Mouse (Mus musculus) lung, embryonic 15.5 days (tissue): ENCODE results near the gene Nphs2. TPM values are rescaled to one million over a fixed set of nuclear protein-coding genes. Genes with fewer than 3 reads are reported as not detected.
"Not testable (repeated sequence)": the region's sequence is repeated elsewhere in the genome, so short reads cannot be mapped to it uniquely, and the experiment has no call there.

Source experiments
- ATAC-seq: fragments of 200-750 bp; cut with Nextera tagmentation; 2 replicates; pipeline ENCODE4 v1.8.0; 2017; ENCODE audit warnings: moderate number of reproducible peaks, borderline replicate concordance; ENCODE audit not compliant: low FRiP score, low TSS enrichment; ENCODE audit errors: extremely low read depth
- H3K27ac ChIP-seq: fragments of 300-500 bp; sonication (generic); 2 replicates; pipeline ENCODE4 v1.5.1; 2015; ENCODE audit warnings: moderate library complexity, mild to moderate bottlenecking, inconsistent platforms
- H3K27me3 ChIP-seq: fragments of 300-500 bp; sonication (generic); 2 replicates; pipeline ENCODE4 v1.6.1; 2015; ENCODE audit warnings: inconsistent platforms
- H3K36me3 ChIP-seq: fragments of 300-500 bp; sonication (generic); 2 replicates; pipeline ENCODE4 v1.6.1; 2015; ENCODE audit warnings: inconsistent platforms
- H3K4me1 ChIP-seq: fragments of 300-500 bp; sonication (generic); 2 replicates; pipeline ENCODE4 v1.6.1; 2015; ENCODE audit warnings: inconsistent platforms
- H3K4me2 ChIP-seq: fragments of 300-500 bp; sonication (generic); 2 replicates; pipeline ENCODE4 v1.6.1; 2015; ENCODE audit warnings: inconsistent platforms, mild to moderate bottlenecking, moderate library complexity
- H3K4me3 ChIP-seq: fragments of 300-500 bp; sonication (generic); 2 replicates; pipeline ENCODE4 v1.5.1; 2015; ENCODE audit warnings: mild to moderate bottlenecking, inconsistent platforms
- H3K9ac ChIP-seq: fragments of 300-500 bp; sonication (generic); 2 replicates; pipeline ENCODE4 v1.6.1; 2015; ENCODE audit warnings: inconsistent platforms
- H3K9me3 ChIP-seq: fragments of 300-500 bp; sonication (generic); 2 replicates; pipeline ENCODE4 v1.6.1; 2016; ENCODE audit warnings: inconsistent platforms
- WGBS: fragments of 180-500 bp; shearing (Covaris S2); methylation state at CpG from one replicate; pipeline ENCODE4 v1.1.7; 2015; 5-methylcytosine and 5-hydroxymethylcytosine counted together
- polyA plus RNA-seq: library from polyadenylated mRNA; unstranded; fragments of >200 nt; fragmentation: Nextera tagmentation; extraction: Ambion mirVana; gene quantifications from 2 replicates; pipeline ENCODE4 v1.2.1, GENCODE M21; 2015

Gene Nphs2
- 0.16 TPM in 1 of 2 replicates, not detected in the other for polyA plus RNA-seq

- no peaks in the 10 kb centered on the region for H3K9me3 ChIP-seq
- H3K4me3 ChIP-seq: peak within 1 kb of the TSS; percentile 16; the same call in 1 of the 2 replicates
- H3K4me1 ChIP-seq: no peaks in the 10 kb centered on the region
- no peaks in the 10 kb centered on the region for H3K36me3 ChIP-seq
- no peak for ATAC-seq
- H3K27me3 ChIP-seq: peaks cover 52% of the 10 kb centered on the region
- H3K27ac ChIP-seq: no peak within 1 kb of the TSS
- peak within 1 kb of the TSS; percentile 49 for H3K4me2 ChIP-seq
- no peak within 1 kb of the TSS for H3K9ac ChIP-seq
- 4% methylated on average over 29 of the region's 29 CpGs for WGBS
Measured at GRCm38 (mm10) chr1:156310630-156311029, at the start of gene Nphs2. Gene Nphs2, plus strand, starts transcription at chr1:156310727.

- Histone ChIP-seq H3K27ac (no peak overlapping the region), H3K4me2 (no peak overlapping the region), H3K4me3 (no peak overlapping the region), H3K4me1 (no peaks in the 10 kb centered on the region), H3K36me3 (no peaks in the 10 kb centered on the region), H3K9me3 (no peaks in the 10 kb centered on the region), H3K9ac (no peak overlapping the region), H3K27me3 (no peaks in the 10 kb centered on the region)
- no peak for ATAC-seq
- WGBS: 44% methylated on average over 2 of the region's 2 CpGs
Measured at GRCm38 (mm10) chr1:156263352-156263751, 47.2 kb upstream of the Nphs2 start.

DNA sequence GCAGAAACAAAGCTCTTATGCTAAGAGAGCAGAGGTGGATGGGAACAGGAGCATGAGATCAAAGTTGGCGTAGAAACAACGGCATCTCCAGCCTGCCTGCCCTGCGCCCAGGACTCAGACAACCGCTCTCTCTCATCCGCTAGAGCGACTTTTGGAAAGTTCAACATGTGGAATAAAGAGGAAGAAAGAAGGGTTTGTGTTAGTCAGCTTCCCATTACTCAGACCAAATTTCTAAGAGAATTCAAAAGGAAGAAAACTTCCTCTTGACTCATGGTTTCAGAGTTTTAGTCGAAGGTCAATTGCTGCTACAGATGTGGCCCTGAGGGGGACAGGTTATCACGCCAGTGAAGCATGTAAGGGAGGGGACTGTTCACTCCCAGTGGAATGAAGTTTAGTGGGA, 46.6 kb upstream of the Nphs2 start:
- ATAC-seq: no peak
- Histone ChIP-seq H3K4me2 (no peak overlapping the region), H3K4me1 (no peaks in the 10 kb centered on the region), H3K27me3 (no peaks in the 10 kb centered on the region), H3K27ac (no peak overlapping the region), H3K9me3 (no peaks in the 10 kb centered on the region), H3K9ac (no peak overlapping the region), H3K36me3 (no peaks in the 10 kb centered on the region), H3K4me3 (no peak overlapping the region)
- 86% methylated on average over 8 of the region's 8 CpGs for WGBS

DNA sequence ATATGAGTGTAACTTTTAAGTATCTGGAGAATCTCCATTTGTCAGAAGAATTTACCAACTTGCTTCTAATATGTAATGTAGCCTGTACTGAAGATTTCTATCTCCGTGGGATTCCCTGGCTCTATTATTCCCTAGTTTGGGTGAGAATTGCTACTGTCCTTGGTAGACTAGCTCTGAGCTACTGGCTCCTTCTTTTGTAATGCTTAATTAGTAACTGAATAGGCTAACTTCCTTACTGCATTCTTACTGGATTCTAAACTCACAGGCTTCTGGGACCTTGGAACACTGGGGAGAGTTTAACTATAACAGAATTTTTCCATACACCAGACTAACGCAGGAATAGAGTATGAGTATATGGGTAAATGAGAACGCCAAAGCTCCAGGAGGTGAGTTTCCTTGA, 42.0 kb upstream of the Nphs2 start:
- not testable (repeated sequence) for H3K27ac ChIP-seq, H3K4me2 ChIP-seq, H3K9ac ChIP-seq, H3K4me1 ChIP-seq, H3K36me3 ChIP-seq, H3K9me3 ChIP-seq, H3K27me3 ChIP-seq, H3K4me3 ChIP-seq, ATAC-seq
- WGBS: 40% methylated on average over 3 of the region's 3 CpGs

- H3K4me1 ChIP-seq: no peaks in the 10 kb centered on the region
- H3K9me3 ChIP-seq: no peaks in the 10 kb centered on the region
- ATAC-seq: no peak
- WGBS: 72% methylated on average over 9 of the region's 9 CpGs
- no peaks in the 10 kb centered on the region for H3K27me3 ChIP-seq
- no peaks in the 10 kb centered on the region for H3K36me3 ChIP-seq
- no peak overlapping the region for H3K4me3 ChIP-seq
- H3K27ac ChIP-seq: no peak overlapping the region
- H3K9ac ChIP-seq: no peak overlapping the region
- no peak overlapping the region for H3K4me2 ChIP-seq
Measured at GRCm38 (mm10) chr1:156270471-156270870, 40.1 kb upstream of the Nphs2 start.

DNA sequence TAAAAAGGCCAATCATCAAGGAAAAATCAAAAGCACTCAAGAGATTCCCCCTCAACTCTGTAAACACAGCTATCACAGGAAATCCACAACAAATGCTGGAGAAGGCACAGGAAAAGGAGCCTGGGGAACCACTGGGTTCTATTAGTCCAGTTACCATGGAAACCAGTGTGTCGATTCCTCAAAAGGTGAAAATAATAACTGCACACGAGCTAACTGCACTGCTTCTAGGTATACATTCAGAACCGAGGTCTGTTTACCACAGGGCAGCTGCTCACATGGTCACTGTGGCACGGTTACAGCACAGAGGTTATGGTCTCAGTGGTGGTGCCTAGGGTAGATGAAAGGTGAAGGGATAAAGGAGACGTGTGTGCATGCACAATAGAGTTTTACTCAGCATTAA, 38.9 kb upstream of the Nphs2 start:
- no peaks in the 10 kb centered on the region for H3K9me3 ChIP-seq
- no peaks in the 10 kb centered on the region for H3K36me3 ChIP-seq
- H3K4me3 ChIP-seq: no peak overlapping the region
- ATAC-seq: no peak
- H3K4me1 ChIP-seq: no peaks in the 10 kb centered on the region
- WGBS: 40% methylated on average over 5 of the region's 5 CpGs
- no peak overlapping the region for H3K27ac ChIP-seq
- no peaks in the 10 kb centered on the region for H3K27me3 ChIP-seq
- H3K4me2 ChIP-seq: no peak overlapping the region
- H3K9ac ChIP-seq: no peak overlapping the region

GRCm38 (mm10) chr1:156273647-156274046, 36.9 kb upstream of the Nphs2 start:
- no peaks in the 10 kb centered on the region for H3K4me1 ChIP-seq
- H3K36me3 ChIP-seq: no peaks in the 10 kb centered on the region
- no peak overlapping the region for H3K4me2 ChIP-seq
- no peak overlapping the region for H3K9ac ChIP-seq
- H3K4me3 ChIP-seq: no peak overlapping the region
- H3K9me3 ChIP-seq: no peaks in the 10 kb centered on the region
- 59% methylated on average over 7 of the region's 7 CpGs for WGBS
- H3K27ac ChIP-seq: no peak overlapping the region
- no peak for ATAC-seq
- no peaks in the 10 kb centered on the region for H3K27me3 ChIP-seq

GRCm38 (mm10) chr1:156280131-156280530, 30.4 kb upstream of the Nphs2 start:
- Histone ChIP-seq H3K36me3 (no peaks in the 10 kb centered on the region), H3K27ac (no peak overlapping the region), H3K4me2 (no peak overlapping the region), H3K9me3 (no peaks in the 10 kb centered on the region), H3K27me3 (no peaks in the 10 kb centered on the region), H3K4me1 (no peaks in the 10 kb centered on the region), H3K4me3 (no peak overlapping the region), H3K9ac (no peak overlapping the region)
- 77% methylated on average over 7 of the region's 7 CpGs for WGBS
- ATAC-seq: no peak

DNA sequence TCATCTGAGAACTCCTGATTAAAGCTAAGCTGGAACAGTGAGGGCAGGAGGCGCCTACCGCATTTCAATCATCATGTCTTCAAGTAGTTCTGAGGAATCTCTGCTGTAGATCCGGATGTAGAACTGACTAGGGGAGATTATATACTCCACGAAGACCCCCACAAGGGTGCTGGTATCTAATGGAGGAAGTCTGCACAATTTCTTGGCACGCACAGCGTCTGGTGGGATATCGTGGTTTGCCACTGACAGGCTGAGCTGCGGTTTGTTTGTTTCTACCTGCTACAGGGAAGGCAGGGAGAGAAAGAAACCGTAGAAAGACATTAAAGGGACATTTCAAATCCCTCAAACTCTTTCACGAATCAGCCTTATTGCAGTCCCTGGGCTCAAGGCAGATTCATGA, 26.3 kb upstream of the Nphs2 start:
- H3K27ac ChIP-seq: no peak overlapping the region
- no peaks in the 10 kb centered on the region for H3K9me3 ChIP-seq
- ATAC-seq: no peak
- H3K9ac ChIP-seq: no peak overlapping the region
- H3K4me2 ChIP-seq: no peak overlapping the region
- H3K4me3 ChIP-seq: no peak overlapping the region
- 55% methylated on average over 10 of the region's 10 CpGs for WGBS
- no peaks in the 10 kb centered on the region for H3K27me3 ChIP-seq
- H3K36me3 ChIP-seq: no peaks in the 10 kb centered on the region
- no peaks in the 10 kb centered on the region for H3K4me1 ChIP-seq

- 31% methylated on average over 9 of the region's 9 CpGs for WGBS
- Histone ChIP-seq H3K36me3 (no peaks in the 10 kb centered on the region), H3K9me3 (no peaks in the 10 kb centered on the region), H3K9ac (no peak overlapping the region), H3K4me1 (no peaks in the 10 kb centered on the region), H3K27ac (no peak overlapping the region), H3K4me3 (no peak overlapping the region), H3K4me2 (no peak overlapping the region), H3K27me3 (no peaks in the 10 kb centered on the region)
- no peak for ATAC-seq
Measured at GRCm38 (mm10) chr1:156284851-156285540, 25.5 kb upstream of the Nphs2 start.

- no peaks in the 10 kb centered on the region for H3K27me3 ChIP-seq
- H3K4me1 ChIP-seq: no peaks in the 10 kb centered on the region
- no peak overlapping the region for H3K4me3 ChIP-seq
- H3K9ac ChIP-seq: no peak overlapping the region
- H3K4me2 ChIP-seq: no peak overlapping the region
- ATAC-seq: no peak
- no peak overlapping the region for H3K27ac ChIP-seq
- no peaks in the 10 kb centered on the region for H3K36me3 ChIP-seq
- no peaks in the 10 kb centered on the region for H3K9me3 ChIP-seq
- WGBS: 74% methylated on average over 5 of the region's 5 CpGs
Measured at GRCm38 (mm10) chr1:156285541-156285896, 25.0 kb upstream of the Nphs2 start.

DNA sequence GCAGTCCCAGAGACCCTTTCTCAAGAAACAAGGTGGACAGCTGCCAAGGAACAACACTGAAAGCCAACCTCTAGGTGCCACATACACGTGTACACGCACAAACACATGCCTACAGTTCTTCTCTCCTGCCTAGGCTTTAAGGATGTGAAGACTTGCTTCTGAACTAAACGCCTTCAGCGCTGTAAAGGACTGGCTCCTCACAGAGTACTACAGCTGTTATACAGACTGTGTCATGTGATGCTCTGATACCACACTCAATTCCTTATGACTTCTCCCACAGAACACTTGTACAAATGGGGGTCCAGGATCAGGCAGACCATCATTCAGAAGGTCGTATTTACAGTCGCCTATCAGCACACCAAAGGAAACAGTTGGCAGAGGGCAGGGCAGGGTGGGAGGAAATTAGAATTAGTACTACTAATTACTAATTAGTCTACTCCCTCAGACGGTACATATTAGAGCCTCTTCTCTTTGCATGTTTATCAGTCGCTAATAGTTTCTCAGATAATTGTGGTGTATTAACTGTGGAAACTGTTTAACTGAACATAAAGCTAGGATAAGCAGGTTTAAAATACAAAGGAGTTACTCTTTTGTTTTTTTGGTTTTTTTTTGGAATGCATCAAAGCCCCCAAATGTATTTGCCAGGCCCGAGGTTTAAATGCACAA, 21.8 kb upstream of the Nphs2 start:
- no peaks in the 10 kb centered on the region for H3K9me3 ChIP-seq
- no peaks in the 10 kb centered on the region for H3K36me3 ChIP-seq
- no peak for ATAC-seq
- no peaks in the 10 kb centered on the region for H3K27me3 ChIP-seq
- no peak overlapping the region for H3K27ac ChIP-seq
- H3K4me1 ChIP-seq: no peaks in the 10 kb centered on the region
- no peak overlapping the region for H3K4me3 ChIP-seq
- no peak overlapping the region for H3K4me2 ChIP-seq
- H3K9ac ChIP-seq: no peak overlapping the region
- WGBS: 74% methylated on average over 9 of the region's 9 CpGs
